Mouse (Mus musculus) inflammation-experienced regulatory T-cells (primary cell): ENCODE measurements around the gene Trim65. TPM values are rescaled to one million over a fixed set of nuclear protein-coding genes. Genes with fewer than 3 reads are reported as not detected.

Experiments used
- polyA plus RNA-seq, 2 experiments: library from polyadenylated mRNA; unstranded; fragments of 100-300 nt; shearing (Covaris generic); gene quantifications; one replicate each; pipeline ENCODE4 v1.2.1; 2017

Trim65 gene
- polyA plus RNA-seq = 10 to 100 TPM; 18.8 to 28.5 TPM

DNA sequence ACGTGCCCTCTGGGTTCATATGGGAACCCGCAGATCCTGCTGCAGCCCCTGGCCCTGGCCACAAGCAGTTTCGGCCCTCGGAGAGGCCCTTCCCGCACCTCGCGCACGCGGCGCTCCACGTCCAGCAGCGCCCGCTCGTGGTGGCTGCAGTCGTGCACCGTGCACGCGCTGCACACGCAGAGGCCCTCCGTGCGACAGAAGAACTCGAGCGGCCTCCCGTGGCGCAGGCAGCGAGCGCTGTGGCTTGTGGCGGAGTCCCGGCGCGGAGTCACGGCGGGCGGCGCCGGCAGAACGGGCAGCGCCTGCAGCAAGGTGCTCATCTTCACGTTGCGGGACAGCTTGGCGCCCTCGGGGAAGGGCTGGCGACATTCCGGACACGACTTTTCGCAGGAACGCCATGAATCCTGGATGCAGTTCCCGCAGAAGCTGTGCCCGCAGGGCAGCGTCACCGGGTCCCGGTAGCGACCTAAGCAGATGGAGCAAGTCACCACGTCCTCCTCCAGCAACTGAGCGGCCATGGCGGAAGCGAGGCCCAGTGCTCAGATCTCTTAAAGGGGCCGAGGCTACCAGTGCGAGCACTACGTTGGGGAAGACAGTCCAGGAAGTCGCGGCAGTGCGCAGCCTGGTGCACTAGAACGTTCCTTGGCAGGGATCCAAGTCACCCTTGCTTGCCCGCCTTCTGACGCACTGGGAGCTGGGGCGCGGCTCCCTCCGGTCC, at the start of gene Trim65:
Gene Trim65 (minus strand): TSS at position 641 of the 718 bp plus-strand sequence.

DNA sequence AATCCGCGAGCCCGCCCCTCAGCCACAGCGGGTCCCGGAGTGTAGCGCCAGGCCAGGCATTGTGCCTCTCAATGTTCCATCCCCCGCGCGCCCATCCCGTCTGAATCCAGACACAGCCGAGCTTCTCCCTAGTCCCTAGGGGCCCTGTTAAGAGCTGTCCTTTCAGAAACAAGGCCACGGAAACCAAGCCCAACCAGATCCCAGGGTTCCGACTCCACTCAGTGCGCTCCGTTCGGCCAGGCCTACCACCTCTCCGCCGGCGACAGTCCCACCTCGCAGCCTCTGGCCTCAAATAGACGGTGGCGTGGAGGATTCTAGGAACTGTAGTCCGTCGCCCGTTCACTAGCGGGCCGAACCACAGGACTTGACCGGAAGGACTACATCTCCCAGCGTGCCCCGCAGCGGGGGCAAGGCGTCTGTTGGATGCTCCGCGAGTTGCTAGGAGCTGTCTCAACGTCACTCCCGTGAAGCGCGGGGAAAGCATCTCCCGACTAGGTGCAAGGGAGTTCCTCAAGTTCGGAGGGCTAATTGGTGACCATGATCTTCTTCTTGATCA, 37.0 kb upstream of the Trim65 start, which contains the start of gene Fbf1:
Gene Fbf1 (minus strand): TSS at position 283 of the 556 bp plus-strand sequence.

DNA sequence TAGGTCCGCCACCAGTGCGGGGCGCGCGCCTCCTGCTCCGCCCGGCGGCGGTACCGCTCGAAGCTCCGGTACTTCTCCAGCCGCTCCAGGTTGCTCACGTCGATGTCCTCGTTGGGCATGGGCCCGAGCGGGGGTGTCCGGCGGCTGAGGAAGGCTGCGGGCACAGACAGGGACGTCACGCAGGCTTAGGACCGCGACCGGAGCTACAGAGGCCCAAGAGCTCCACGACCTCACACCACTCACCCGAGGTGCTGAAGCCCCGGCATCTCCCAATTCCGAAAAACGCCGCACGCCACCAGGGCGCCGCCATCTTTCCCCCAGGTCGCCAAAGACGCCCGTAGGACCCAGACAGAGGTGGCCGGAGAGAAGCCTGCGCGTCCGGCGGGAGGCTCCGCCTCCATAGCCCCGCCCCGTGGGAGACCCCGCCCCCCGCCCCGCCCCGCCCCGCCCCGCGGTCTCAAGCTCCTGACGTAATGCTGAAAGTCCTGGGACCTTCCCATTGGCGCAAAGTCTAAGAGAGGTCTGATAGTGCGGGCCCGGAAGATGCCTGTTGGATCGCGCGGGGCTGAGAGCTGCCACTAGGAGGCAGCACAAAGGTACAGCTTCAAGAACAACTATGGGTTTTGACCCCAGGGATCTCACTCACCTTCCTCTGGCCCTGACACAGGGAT, 7.7 kb upstream of the Trim65 start, which contains the start of gene Mrpl38:
Gene Mrpl38 (minus strand): TSS at position 401 of the 671 bp plus-strand sequence.

DNA sequence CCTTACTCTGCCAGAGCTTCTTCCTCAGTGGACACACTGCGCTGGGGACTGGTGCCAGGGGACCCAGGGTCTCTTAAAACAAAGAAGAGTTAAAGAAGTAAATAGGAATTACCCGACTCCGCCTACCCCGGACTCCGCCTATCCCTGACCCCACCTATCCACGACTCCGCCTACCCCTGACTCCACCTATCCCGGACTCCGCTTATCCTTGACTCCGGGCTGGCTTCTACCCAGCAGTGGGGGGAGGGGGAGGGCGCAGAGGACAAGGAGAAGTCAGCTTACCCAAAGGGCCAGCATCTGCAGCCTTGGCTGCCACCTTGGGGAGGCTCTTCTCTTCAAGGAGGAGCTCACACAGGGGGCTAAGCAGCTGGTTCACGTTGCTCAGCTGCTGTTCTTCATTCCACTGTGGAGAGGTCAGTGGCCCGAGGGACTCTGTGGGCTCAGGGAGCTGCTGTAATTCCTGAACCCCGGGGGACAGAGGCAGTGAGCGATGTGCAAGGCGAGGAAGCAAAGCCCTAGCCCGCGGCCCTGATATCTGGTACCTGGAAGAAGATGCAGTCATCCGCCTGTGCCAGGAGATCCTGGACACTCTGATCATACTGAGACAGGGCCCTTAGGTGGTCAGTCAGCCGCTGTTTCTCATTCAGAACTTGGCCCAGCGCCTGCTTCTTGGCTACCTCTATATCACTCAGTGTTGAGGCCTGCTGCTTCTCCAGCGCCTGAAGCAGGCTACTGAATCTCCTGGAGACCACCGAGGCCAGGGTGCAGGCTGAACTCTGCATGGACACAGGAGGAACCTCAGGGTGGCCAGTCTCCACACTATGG, 3.6 kb downstream of the Trim65 start, which contains the start of gene Trim47:
Gene Trim47 (minus strand): TSS at position 55 of the 825 bp plus-strand sequence.

DNA sequence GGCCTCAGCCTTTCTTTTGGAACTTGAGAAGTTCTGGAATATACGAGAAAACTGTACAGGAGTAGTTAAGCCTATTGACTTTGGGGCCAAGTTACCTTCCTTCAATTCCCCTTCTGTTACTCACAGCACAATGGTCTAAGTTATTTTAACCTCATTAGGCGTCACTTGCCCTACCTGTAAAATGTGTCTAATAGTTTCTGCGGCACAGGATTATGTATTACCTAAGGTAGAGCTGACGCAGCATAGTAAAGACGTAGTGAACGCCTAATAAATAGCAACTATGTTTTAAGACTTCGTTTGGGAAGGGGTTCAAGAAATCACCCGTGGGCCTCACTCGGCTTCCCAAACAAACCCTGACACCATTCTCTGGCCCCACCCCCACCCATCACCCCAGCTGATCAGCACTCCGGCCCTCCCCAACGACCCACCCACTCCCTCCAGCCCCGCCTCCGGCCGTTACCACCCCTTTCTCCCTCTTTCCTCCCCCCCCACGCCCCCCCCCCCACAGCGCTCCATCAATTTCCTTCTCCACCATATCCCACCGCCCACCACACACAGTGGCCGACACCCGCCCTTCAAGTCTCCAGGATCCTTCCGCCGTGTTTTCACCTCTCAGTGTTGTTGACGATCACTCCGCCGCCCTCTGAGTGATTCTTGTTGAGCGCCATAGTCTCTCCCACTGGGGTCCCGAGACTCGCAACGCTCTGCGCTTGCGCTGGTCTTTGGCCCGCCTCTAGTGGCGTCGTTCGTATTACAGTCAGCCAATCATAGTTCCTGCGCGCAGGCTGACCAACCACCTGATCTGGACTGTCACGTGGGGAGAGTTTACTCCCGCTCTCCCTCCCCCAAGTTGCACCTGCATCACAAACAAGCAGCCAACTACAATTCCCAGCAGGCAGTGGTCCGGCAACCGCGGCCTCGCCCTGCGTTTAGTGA, 44.4 kb downstream of the Trim65 start, which contains the start of gene Wbp2:
Gene Wbp2 (minus strand): TSS at position 738 of the 936 bp plus-strand sequence.

DNA sequence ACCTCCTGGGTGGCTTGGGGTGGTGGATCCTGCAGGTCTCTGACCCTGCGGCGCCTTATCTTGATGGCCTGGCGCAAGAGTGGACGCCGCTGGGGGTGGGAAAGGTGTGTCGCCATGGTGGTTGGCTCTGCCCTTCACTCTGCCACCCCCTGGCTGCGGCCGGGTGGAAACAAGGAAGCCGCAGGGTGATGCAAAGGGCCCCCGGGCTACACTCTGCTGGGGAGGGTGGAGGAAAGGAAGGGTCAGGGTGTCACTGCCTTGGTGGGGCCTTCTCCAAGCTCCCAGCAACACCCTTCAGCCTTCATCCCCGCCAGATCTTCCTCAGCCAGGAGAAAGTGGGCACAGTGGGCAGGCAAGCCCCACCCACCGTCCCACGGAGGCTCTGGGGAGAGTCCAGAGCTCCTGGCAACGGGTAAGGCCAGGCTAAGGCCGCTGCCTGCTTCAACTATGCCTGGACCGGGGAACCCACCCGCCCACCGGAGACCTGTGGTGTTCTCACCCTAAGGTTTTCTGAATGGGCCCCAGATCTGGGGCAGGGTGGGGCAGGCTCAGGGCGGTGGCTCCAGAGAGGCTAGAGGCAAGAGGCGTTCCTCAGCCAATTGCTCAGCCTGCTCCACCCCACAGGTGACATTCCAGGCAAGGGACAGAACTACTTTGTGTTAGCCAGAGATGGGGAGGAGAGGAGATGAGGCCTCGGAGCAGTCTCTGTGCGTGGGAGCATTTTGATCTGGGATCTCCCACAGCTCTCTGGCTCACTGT, 53.3 kb downstream of the Trim65 start, which contains the start of gene Unc13d:
Gene Unc13d (minus strand): TSS at position 516 of the 759 bp plus-strand sequence.

Other genes starting within 250 kb of the Trim65 start
- gene Smim5, start 231.2 kb downstream of the Trim65 start, polyA plus RNA-seq = 1 to 10 TPM in 1 of 2 experiments, under 1 TPM in 1; 0.68 to 1.2 TPM
- gene Smim6, start 219.1 kb downstream of the Trim65 start, polyA plus RNA-seq = 1 to 10 TPM; 1.7 to 2.2 TPM
- gene Sap30bp, start 197.8 kb downstream of the Trim65 start, polyA plus RNA-seq = 10 to 100 TPM; 35.4 to 35.8 TPM
- gene Recql5, start 197.7 kb downstream of the Trim65 start, polyA plus RNA-seq = 10 to 100 TPM; 18.1 to 21.6 TPM
- under 1 TPM; 0.23 to 0.36 TPM for gene Itgb4, start 156.4 kb downstream of the Trim65 start, polyA plus RNA-seq
- 10 to 100 TPM; 26.3 to 33.0 TPM for gene Galk1, start 118.4 kb downstream of the Trim65 start, polyA plus RNA-seq
- 1,000 to 10,000 TPM; 1,305 to 1,440 TPM for gene H3f3b, start 103.2 kb downstream of the Trim65 start, polyA plus RNA-seq
- gene Unk, start 100.8 kb downstream of the Trim65 start, polyA plus RNA-seq = 10 to 100 TPM; 38.7 to 59.1 TPM
- 100 to 1,000 TPM; 140 to 162 TPM for gene Unc13d, start 53.2 kb downstream of the Trim65 start, polyA plus RNA-seq
- 100 to 1,000 TPM; 179 to 187 TPM for gene Wbp2, start 44.1 kb downstream of the Trim65 start, polyA plus RNA-seq
- under 1 TPM in 1 of 2 experiments, not detected in 1; 0.89 TPM for gene Trim47, start 3.9 kb downstream of the Trim65 start, polyA plus RNA-seq
- gene Mrpl38, start 7.7 kb upstream of the Trim65 start, polyA plus RNA-seq = 10 to 100 TPM; 73.7 to 79.0 TPM
- gene Fbf1, start 37.0 kb upstream of the Trim65 start, polyA plus RNA-seq = 10 to 100 TPM; 11.2 to 13.4 TPM
- 10 to 100 TPM; 54.7 to 68.8 TPM for gene Ten1, start 67.7 kb upstream of the Trim65 start, polyA plus RNA-seq
- gene Acox1, start 67.9 kb upstream of the Trim65 start, polyA plus RNA-seq = 10 to 100 TPM; 19.8 to 23.4 TPM
- 1 to 10 TPM in 1 of 2 experiments, not detected in 1; 1.4 TPM for gene Evpl, start 106.9 kb upstream of the Trim65 start, polyA plus RNA-seq
- gene Srp68, start 143.1 kb upstream of the Trim65 start, polyA plus RNA-seq = 10 to 100 TPM; 69.6 to 79.1 TPM
- not detected for gene Galr2, start 149.8 kb upstream of the Trim65 start, polyA plus RNA-seq
- 10 to 100 TPM; 67.5 to 84.3 TPM for gene Exoc7, start 176.1 kb upstream of the Trim65 start, polyA plus RNA-seq
- gene Foxj1, start 204.3 kb upstream of the Trim65 start, polyA plus RNA-seq = not detected